Mouse (Mus musculus): ENCODE measurements around the gene Etl4.

- TF ChIP-seq CTCF (IDR thresholded peaks at IDR 0.05; ENCODE audit: control insufficient read depth, insufficient read depth, low read length) (no peak), POLR2A (IDR thresholded peaks at IDR 0.05; ENCODE audit: borderline replicate concordance, control insufficient read depth, low read depth, low read length) (no peak)
Observed at GRCm38 (mm10) chr2:20547349-20547677, 637.7 kb downstream of the Etl4 start.

Data from bone marrow, adult 2 months (tissue).